Mouse (Mus musculus) limb, embryonic 14.5 days (tissue): ENCODE results near the gene Gm5678. TPM values are rescaled to one million over a fixed set of nuclear protein-coding genes. Genes with fewer than 3 reads are reported as not detected.

Source experiments
- ATAC-seq: fragments of 200-750 bp; cut with Nextera tagmentation; 2 replicates; pipeline ENCODE4 v1.8.0; 2017; ENCODE audit warnings: low read depth, moderate number of reproducible peaks, moderate TSS enrichment; ENCODE audit not compliant: low FRiP score
- DNase-seq: peaks from one replicate; pipeline ENCODE4 v3.0.0-alpha.2; 2015; ENCODE audit warnings: low spot score
- H3K27ac ChIP-seq: fragments of 300-500 bp; sonication (generic); replicated peaks from 2 replicates; pipeline ENCODE4 v1.5.1; 2014; ENCODE audit warnings: low read depth, mild to moderate bottlenecking, low read length, moderate library complexity, mixed read lengths
- H3K27me3 ChIP-seq: fragments of 300-500 bp; sonication (generic); 2 replicates; pipeline ENCODE4 v1.6.1; 2014; ENCODE audit warnings: low read length, mixed read lengths; ENCODE audit not compliant: control insufficient read depth, insufficient read depth
- H3K36me3 ChIP-seq: fragments of 300-500 bp; sonication (generic); 2 replicates; pipeline ENCODE4 v1.6.1; 2014; ENCODE audit warnings: mild to moderate bottlenecking, low read length, moderate library complexity, mixed read lengths; ENCODE audit not compliant: control insufficient read depth, insufficient read depth
- H3K4me1 ChIP-seq: fragments of 300-500 bp; sonication (generic); 2 replicates; pipeline ENCODE4 v1.6.1; 2014; ENCODE audit warnings: antibody characterized with exemption, low read length, mixed read lengths; ENCODE audit not compliant: control insufficient read depth, insufficient read depth
- H3K4me2 ChIP-seq: fragments of 300-500 bp; sonication (generic); replicated peaks from 2 replicates; pipeline ENCODE4 v1.6.1; 2014; ENCODE audit warnings: low read depth, mild to moderate bottlenecking, low read length, moderate library complexity; ENCODE audit not compliant: severe bottlenecking
- H3K4me3 ChIP-seq: fragments of 300-500 bp; sonication (generic); replicated peaks from 2 replicates; pipeline ENCODE4 v1.5.1; 2014; ENCODE audit warnings: low read length
- H3K9ac ChIP-seq: fragments of 300-500 bp; sonication (generic); 2 replicates; pipeline ENCODE4 v1.6.1; 2014; ENCODE audit warnings: mild to moderate bottlenecking, low read depth, low read length, moderate library complexity; ENCODE audit not compliant: severe bottlenecking
- H3K9me3 ChIP-seq: fragments of 300-500 bp; sonication (generic); 2 replicates; pipeline ENCODE4 v1.6.1; 2016; ENCODE audit warnings: low read length; ENCODE audit not compliant: control insufficient read depth
- POLR2A ChIP-seq: fragments of 200-500 bp; IDR thresholded peaks from 2 replicates; pipeline ENCODE4 v1.8.0; 2012; ENCODE audit warnings: inconsistent platforms, mild to moderate bottlenecking, moderate library complexity, borderline replicate concordance; ENCODE audit not compliant: insufficient read depth, insufficient read length; ENCODE audit errors: extremely low read depth
- WGBS: fragments of 180-500 bp; shearing (Covaris S2); extraction: QIAGEN DNeasy Blood & Tissue Kit; methylation state at CpG from one replicate; pipeline ENCODE4 v1.1.7; 2014; 5-methylcytosine and 5-hydroxymethylcytosine counted together
- polyA plus RNA-seq, 2 experiments: library from polyadenylated mRNA; depleted of rRNA in 1 of 2; stranded (reverse) in 1 of 2; unstranded in 1 of 2; fragments of >200 nt; fragmentation: Nextera tagmentation in 1 of 2; extraction: Ambion mirVana in 1 of 2; gene quantifications; 2 replicates each; pipeline versions ENCODE4 v1.2.1 to v1.2.3; 2012 to 2014

Gene Gm5678
- polyA plus RNA-seq, 2 experiments = not detected

DNA sequence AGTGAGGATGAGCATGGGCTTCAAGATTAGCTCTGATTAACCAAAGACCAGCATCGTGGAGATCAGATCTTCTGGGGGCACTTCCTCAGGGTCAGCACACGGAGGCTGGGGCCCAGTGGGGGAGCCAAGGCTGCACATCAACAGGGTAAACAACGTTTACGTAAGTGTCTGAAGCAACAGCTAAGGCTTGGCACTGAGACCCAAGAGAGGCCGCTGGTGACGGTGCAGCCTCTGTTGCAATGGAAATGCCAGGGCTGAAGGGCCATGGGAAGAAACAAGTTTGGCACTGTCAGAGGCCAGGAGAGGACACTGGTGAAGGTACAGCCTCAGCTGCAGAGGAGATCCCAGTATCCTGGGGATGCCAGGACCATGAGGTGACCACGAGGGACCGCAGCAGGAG lies 34.5 kb upstream of the Gm5678 start:
- 91% methylated on average over 8 of the region's 8 CpGs for WGBS
- Histone ChIP-seq H3K9me3 (no peaks in the 10 kb centered on the region), H3K4me3 (no peak overlapping the region), H3K27ac (no peak overlapping the region), H3K9ac (no peak overlapping the region), H3K4me2 (no peak overlapping the region), H3K4me1 (no peaks in the 10 kb centered on the region), H3K27me3 (no peaks in the 10 kb centered on the region), H3K36me3 (peaks cover 57% of the 10 kb centered on the region)
- no peak for DNase-seq
- no peak for TF ChIP-seq POLR2A
- no peak for ATAC-seq

DNA sequence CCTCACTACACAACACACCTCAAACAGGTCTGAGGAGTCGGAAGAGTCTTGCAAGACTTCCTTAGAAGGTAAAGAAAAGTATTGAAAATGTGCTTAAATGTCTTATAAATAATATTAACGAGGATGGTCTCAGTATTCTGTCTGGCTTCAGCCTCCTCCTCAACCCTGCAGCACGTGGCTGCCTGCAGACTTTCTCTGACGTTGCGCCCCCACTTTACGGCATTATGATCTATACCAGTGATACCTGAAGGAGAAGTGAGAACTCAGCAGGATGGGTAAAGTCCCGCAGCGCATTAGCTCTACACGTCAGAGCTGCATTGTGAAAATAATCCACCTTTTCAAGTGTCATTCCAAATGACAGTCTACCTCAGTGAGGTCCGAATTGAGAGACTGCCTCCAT lies 33.4 kb upstream of the Gm5678 start:
- Histone ChIP-seq H3K9me3 (no peaks in the 10 kb centered on the region), H3K4me2 (no peak overlapping the region), H3K27me3 (no peaks in the 10 kb centered on the region), H3K9ac (no peak overlapping the region), H3K4me1 (no peaks in the 10 kb centered on the region), H3K36me3 (peaks cover 60% of the 10 kb centered on the region), H3K27ac (no peak overlapping the region), H3K4me3 (no peak overlapping the region)
- WGBS = 93% methylated on average over 10 of the region's 10 CpGs
- no peak for ATAC-seq
- DNase-seq = no peak
- no peak for TF ChIP-seq POLR2A

DNA sequence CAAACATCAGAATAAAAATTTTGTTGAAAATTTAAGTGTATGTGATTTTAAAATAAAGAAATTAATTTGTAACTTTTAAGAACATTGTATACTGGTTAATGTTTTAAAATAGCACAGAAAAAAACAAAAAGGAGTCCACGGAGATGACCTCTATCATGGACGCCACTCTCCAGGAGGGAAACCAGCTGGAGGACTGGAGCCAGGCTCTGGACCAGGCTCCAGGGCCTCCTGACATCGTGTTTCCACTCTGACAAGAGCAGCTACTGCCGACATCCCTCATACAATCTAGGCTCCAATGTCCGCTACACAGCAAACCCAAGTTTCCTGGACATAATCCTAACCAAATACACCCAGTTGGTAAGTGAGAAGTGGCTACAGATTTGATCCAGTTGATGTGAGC lies 32.1 kb upstream of the Gm5678 start:
- no peak overlapping the region for H3K27ac ChIP-seq
- H3K4me1 ChIP-seq = no peaks in the 10 kb centered on the region
- no peak overlapping the region for H3K4me3 ChIP-seq
- no peaks in the 10 kb centered on the region for H3K27me3 ChIP-seq
- no peak for TF ChIP-seq POLR2A
- DNase-seq = no peak
- peaks cover 47% of the 10 kb centered on the region for H3K36me3 ChIP-seq
- no peak for ATAC-seq
- 90% methylated on average over 5 of the region's 5 CpGs for WGBS
- H3K4me2 ChIP-seq = no peak overlapping the region
- H3K9me3 ChIP-seq = no peaks in the 10 kb centered on the region
- H3K9ac ChIP-seq = no peak overlapping the region

DNA sequence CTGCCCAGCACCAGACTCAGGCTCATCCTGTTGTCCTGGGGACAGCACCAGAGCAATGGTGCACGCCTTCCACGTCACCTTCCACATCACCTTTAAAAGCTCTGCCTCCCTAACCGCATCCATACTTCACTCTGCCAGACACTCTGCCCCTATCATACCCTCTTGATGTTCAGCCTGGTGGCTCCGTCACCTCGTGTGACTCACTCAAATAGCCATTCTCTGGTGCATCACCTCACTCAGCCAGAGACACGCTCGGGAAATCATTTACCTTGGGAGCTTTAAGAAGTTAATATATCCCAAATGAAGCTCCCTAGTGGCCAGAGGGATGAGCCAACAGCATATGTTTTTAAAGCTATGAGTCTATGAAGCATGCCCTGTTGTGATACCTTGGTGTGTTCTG lies 31.1 kb upstream of the Gm5678 start:
- Histone ChIP-seq H3K4me2 (no peak overlapping the region), H3K27me3 (no peaks in the 10 kb centered on the region), H3K27ac (no peak overlapping the region), H3K4me3 (no peak overlapping the region), H3K4me1 (no peaks in the 10 kb centered on the region), H3K9me3 (no peaks in the 10 kb centered on the region), H3K36me3 (peaks cover 40% of the 10 kb centered on the region), H3K9ac (no peak overlapping the region)
- ATAC-seq (no peak), DNase-seq (no peak)
- TF ChIP-seq POLR2A = no peak
- 89% methylated on average over 7 of the region's 7 CpGs for WGBS

DNA sequence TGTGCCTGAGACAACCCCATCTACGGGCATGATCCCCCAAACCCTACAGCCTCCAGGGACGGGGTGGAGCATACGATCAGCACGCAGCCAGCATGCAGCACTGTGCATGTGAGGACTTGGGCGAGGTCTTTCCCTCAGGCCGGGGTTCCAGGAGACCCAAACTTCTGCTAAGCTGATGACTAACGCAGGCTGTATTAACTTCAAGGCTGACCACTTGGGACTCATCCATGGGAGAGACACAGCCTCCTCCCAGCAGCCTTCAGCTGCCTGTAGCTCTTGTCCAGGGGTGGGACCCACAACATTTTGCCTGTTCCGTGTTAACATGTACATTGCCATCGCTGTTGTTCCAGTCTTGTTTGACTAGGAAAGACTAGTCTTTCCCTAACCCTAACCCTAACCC lies 30.3 kb upstream of the Gm5678 start:
- Histone ChIP-seq H3K4me1 (no peaks in the 10 kb centered on the region), H3K27me3 (no peaks in the 10 kb centered on the region), H3K4me3 (no peak overlapping the region), H3K9ac (no peak overlapping the region), H3K9me3 (no peaks in the 10 kb centered on the region), H3K27ac (no peak overlapping the region), H3K36me3 (peaks cover 40% of the 10 kb centered on the region), H3K4me2 (no peak overlapping the region)
- no peak for DNase-seq
- WGBS = 88% methylated on average over 9 of the region's 9 CpGs
- no peak for ATAC-seq
- TF ChIP-seq POLR2A = no peak

DNA sequence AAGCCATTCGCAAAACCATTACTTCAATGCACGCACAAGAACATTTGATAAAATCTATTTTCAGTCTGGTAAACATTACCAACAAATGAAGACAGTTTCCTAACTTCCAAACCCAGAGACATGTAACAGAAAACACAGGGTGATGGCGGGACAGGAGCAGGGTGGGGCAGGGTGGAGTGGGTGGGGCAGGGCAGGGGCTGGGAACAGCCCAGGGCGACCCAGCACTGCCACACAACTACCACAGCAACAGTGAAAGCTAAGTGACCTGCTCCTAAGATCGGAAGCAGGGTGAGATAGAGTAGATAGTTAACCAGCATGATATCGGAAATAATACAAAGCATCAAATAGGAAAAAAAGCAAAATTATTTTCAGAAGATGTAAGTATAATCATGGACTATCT lies 28.4 kb upstream of the Gm5678 start:
- Histone ChIP-seq H3K4me1 (peaks cover 4% of the 10 kb centered on the region), H3K36me3 (peaks cover 30% of the 10 kb centered on the region), H3K9ac (no peak overlapping the region), H3K4me3 (no peak overlapping the region), H3K4me2 (no peak overlapping the region), H3K9me3 (no peaks in the 10 kb centered on the region), H3K27ac (no peak overlapping the region), H3K27me3 (no peaks in the 10 kb centered on the region)
- ATAC-seq (no peak), DNase-seq (no peak)
- WGBS = 91% methylated on average over 6 of the region's 6 CpGs
- TF ChIP-seq POLR2A = no peak
